Mouse (Mus musculus) left cerebral cortex, adult 2 months (tissue): ENCODE measurements at regions not wholly inside any gene's neighbourhood (a gene's known extent, or its start where the extent isn't known, plus 50 kb on each side); places are given as distances from the start of the nearest gene placed in this dataset.

Experiments used
- DNase-seq, 2 experiments: peaks; one replicate each; pipeline ENCODE4 v3.0.0; 2021 to 2022; ENCODE audit warnings: low spot score in 2 of 2, mixed read lengths in 1 of 2; ENCODE audit errors: extremely low spot score in 1 of 2
- H3K27ac ChIP-seq: fragments of 200-600 bp; 2 replicates; pipeline ENCODE4 v1.8.1; 2022
- H3K4me3 ChIP-seq: fragments of 200-600 bp; 2 replicates; pipeline ENCODE4 v1.8.1; 2022
- CTCF ChIP-seq: fragments of 200-600 bp; IDR thresholded peaks from 2 replicates; pipeline ENCODE4 v1.8.1; 2022; ENCODE audit warnings: antibody characterized with exemption, mild to moderate bottlenecking, moderate library complexity
- intact Hi-C: fragments of 180-260 bp; cut with DNase I; formaldehyde crosslinking; loops from one replicate; pipeline ENCODE4 v1.15.1; 2025

GRCm38 (mm10) chr6:71057209-71057858 is 86.9 kb downstream of the Thnsl2 start:
- intact Hi-C loops, result no loop called here

GRCm38 (mm10) chr6:71060116-71060515 is 84.1 kb downstream of the Thnsl2 start:
- intact Hi-C loops, result no loop called here
- no peak overlapping the region for H3K4me3 ChIP-seq
- H3K27ac ChIP-seq, result no peak overlapping the region
- no peak for TF ChIP-seq CTCF
- DNase-seq, result no peak

More at GRCm38 (mm10) chr6:71057209-71057858, 86.9 kb downstream of the Thnsl2 start:
- H3K4me3 ChIP-seq, result no peak overlapping the region
- no peak for DNase-seq
- TF ChIP-seq CTCF, result no peak
- H3K27ac ChIP-seq, result no peak overlapping the region

GRCm38 (mm10) chr6:71062980-71063379 is 81.3 kb downstream of the Thnsl2 start:
- peak; percentile 10 for TF ChIP-seq CTCF
- DNase-seq, result no peak

GRCm38 (mm10) chr6:71065428-71065827 is 78.8 kb downstream of the Thnsl2 start:
- no peak for TF ChIP-seq CTCF
- Histone ChIP-seq H3K4me3 (no peak overlapping the region), H3K27ac (no peak overlapping the region)
- intact Hi-C loops, result no loop called here
- no peak for DNase-seq

More at GRCm38 (mm10) chr6:71062980-71063379, 81.3 kb downstream of the Thnsl2 start:
- Histone ChIP-seq H3K27ac (no peak overlapping the region), H3K4me3 (no peak overlapping the region)
- intact Hi-C loops, result no loop called here

- intact Hi-C loops, result no loop called here
- no peak overlapping the region for H3K4me3 ChIP-seq
- no peak overlapping the region for H3K27ac ChIP-seq
- DNase-seq, result no peak
- TF ChIP-seq CTCF, result no peak
Observed at GRCm38 (mm10) chr6:71069229-71069628, 75.0 kb downstream of the Thnsl2 start.

- Histone ChIP-seq H3K4me3 (no peak overlapping the region), H3K27ac (no peak overlapping the region)
- intact Hi-C loops, result no loop called here
- no peak for TF ChIP-seq CTCF
- no peak for DNase-seq
Observed at GRCm38 (mm10) chr6:71074789-71075191, 69.4 kb downstream of the Thnsl2 start.
